Mouse (Mus musculus) heart, embryonic 15.5 days (tissue): ENCODE measurements at regions not wholly inside any gene's neighbourhood (a gene's known extent, or its start where the extent isn't known, plus 50 kb on each side); places are given as distances from the start of the nearest gene placed in this dataset.

ENCODE experiments used
- ATAC-seq: fragments of 200-750 bp; cut with Nextera tagmentation; replicated peaks from 2 replicates; pipeline ENCODE4 v1.8.0; 2017; ENCODE audit warnings: low read depth, moderate TSS enrichment; ENCODE audit not compliant: insufficient number of reproducible peaks, insufficient read depth, low FRiP score
- H3K27ac ChIP-seq: fragments of 300-500 bp; sonication (generic); 2 replicates; pipeline ENCODE4 v1.5.1; 2015; ENCODE audit warnings: mild to moderate bottlenecking, inconsistent platforms
- H3K27me3 ChIP-seq: fragments of 300-500 bp; sonication (generic); 2 replicates; pipeline ENCODE4 v1.6.1; 2015; ENCODE audit warnings: inconsistent platforms
- H3K36me3 ChIP-seq: fragments of 300-500 bp; sonication (generic); 2 replicates; pipeline ENCODE4 v1.6.1; 2015; ENCODE audit warnings: mild to moderate bottlenecking, inconsistent platforms
- H3K4me1 ChIP-seq: fragments of 300-500 bp; sonication (generic); replicated peaks from 2 replicates; pipeline ENCODE4 v1.6.1; 2015; ENCODE audit warnings: inconsistent platforms
- H3K4me2 ChIP-seq: fragments of 300-500 bp; sonication (generic); 2 replicates; pipeline ENCODE4 v1.6.1; 2015; ENCODE audit warnings: inconsistent platforms, mild to moderate bottlenecking, moderate library complexity
- H3K4me3 ChIP-seq: fragments of 300-500 bp; sonication (generic); 2 replicates; pipeline ENCODE4 v1.5.1; 2015; ENCODE audit warnings: mild to moderate bottlenecking, inconsistent platforms
- H3K9ac ChIP-seq: fragments of 300-500 bp; sonication (generic); 2 replicates; pipeline ENCODE4 v1.6.1; 2015; ENCODE audit warnings: mild to moderate bottlenecking, inconsistent platforms
- H3K9me3 ChIP-seq: fragments of 300-500 bp; sonication (generic); replicated peaks from 2 replicates; pipeline ENCODE4 v1.6.1; 2016; ENCODE audit warnings: inconsistent platforms
- WGBS: fragments of 180-500 bp; shearing (Covaris S2); methylation state at CpG from one replicate; pipeline ENCODE4 v1.1.7; 2015; ENCODE audit warnings: mixed read lengths; 5-methylcytosine and 5-hydroxymethylcytosine counted together

DNA sequence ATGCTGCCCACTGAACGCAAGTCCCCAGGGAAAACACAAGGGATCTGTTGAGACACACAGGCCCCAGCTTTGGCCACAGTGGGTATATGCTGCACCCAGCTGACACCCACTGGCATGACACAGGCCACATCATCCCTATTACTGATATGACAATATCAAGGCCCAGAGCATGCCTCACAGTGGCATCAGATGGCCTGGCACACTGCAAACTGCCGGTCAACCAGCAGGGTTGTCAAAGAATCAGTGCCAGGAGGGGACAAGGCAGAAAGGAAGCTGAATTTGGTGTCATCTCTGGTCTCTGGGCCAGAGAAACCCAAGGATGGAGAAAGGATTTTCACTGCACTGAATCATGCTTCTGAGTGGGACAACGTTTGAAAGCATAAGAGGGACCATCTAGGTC, 266.7 kb downstream of the Mroh4 start:
- no peaks in the 10 kb centered on the region for H3K9me3 ChIP-seq
- H3K27me3 ChIP-seq: peaks cover 5% of the 10 kb centered on the region; the same call in 1 of the 2 replicates
- no peak overlapping the region for H3K27ac ChIP-seq
- WGBS: 64% methylated on average over 3 of the region's 3 CpGs
- H3K4me3 ChIP-seq: no peak overlapping the region
- no peak overlapping the region for H3K9ac ChIP-seq
- no peaks in the 10 kb centered on the region for H3K4me1 ChIP-seq
- no peak overlapping the region for H3K4me2 ChIP-seq
- no peak for ATAC-seq
- H3K36me3 ChIP-seq: no peaks in the 10 kb centered on the region

DNA sequence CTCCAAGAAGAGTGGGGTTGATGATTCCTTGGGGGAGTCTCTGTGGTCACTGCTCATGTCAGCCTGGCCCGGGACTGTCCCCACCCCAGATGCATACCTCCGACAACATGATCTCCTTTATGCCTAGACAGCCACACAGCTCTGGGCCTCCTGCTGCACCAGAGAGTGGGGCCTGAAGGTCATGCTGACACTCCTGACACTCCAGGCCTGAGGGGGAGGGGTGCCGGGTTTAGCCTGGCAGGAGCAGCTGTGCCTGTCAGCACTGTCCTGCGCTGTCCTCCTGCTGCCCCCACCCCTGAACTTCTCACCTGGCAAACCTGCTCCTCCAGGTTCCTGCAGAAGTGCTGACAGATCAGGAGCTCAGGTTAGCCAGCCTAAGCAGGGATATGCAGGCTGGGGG, 288.2 kb downstream of the Mroh4 start:
- peak; percentile 78 for ATAC-seq
- Histone ChIP-seq H3K9me3 (no peaks in the 10 kb centered on the region), H3K4me3 (no peak overlapping the region), H3K27me3 (no peaks in the 10 kb centered on the region), H3K4me2 (no peak overlapping the region), H3K36me3 (no peaks in the 10 kb centered on the region), H3K27ac (no peak overlapping the region), H3K4me1 (peaks cover 7% of the 10 kb centered on the region), H3K9ac (no peak overlapping the region; the same call in 1 of the 2 replicates)
- WGBS: 9% methylated on average over 4 of the region's 4 CpGs

DNA sequence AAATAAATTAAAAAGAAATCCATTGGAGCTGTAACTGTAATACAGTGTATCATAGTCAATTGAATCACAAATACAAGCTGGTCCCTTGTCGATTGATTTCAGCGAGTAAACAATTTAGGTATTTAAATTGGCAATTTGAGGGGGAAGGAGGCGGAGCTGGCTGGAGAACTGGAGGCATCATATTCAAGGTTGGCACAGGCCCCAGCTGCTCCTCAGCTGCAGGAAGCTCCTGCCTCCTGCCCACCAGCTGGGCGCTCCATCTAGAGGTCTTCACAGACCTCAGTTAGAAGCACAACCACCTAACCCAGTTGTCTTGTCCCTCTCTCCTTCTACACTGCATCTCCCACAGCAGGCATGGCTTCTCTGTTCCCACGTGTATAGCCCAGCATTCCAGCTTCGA, 292.6 kb downstream of the Mroh4 start:
- H3K36me3 ChIP-seq: no peaks in the 10 kb centered on the region
- H3K4me1 ChIP-seq: peaks cover 7% of the 10 kb centered on the region
- H3K4me2 ChIP-seq: no peak overlapping the region
- ATAC-seq: no peak
- no peak overlapping the region for H3K9ac ChIP-seq
- WGBS: 78% methylated on average over 6 of the region's 6 CpGs
- no peak overlapping the region for H3K27ac ChIP-seq
- no peak overlapping the region for H3K4me3 ChIP-seq
- no peaks in the 10 kb centered on the region for H3K27me3 ChIP-seq
- no peaks in the 10 kb centered on the region for H3K9me3 ChIP-seq

DNA sequence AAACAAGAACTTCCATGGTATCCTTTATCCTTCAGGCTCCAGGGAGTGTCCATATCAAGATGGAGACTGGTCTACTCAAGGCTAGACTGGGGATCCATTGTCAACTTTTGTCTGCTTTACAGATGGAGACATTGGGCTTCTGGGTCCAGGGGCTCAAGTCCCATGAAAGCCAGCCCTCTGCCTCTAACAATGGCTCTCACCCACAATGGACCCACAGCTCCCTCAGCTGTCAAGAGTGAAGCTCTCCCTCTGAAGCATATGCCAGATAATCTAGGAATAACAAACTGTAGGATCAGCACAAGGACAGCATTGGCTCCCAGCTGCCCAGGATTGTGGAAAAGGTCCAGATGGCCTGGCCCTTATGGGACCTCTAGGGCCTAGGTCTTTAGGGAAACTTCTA, 302.3 kb downstream of the Mroh4 start:
- Histone ChIP-seq H3K27me3 (peaks cover 20% of the 10 kb centered on the region), H3K4me1 (no peaks in the 10 kb centered on the region), H3K4me2 (no peak overlapping the region), H3K9me3 (no peaks in the 10 kb centered on the region), H3K9ac (no peak overlapping the region), H3K36me3 (no peaks in the 10 kb centered on the region), H3K27ac (no peak overlapping the region), H3K4me3 (no peak overlapping the region)
- ATAC-seq: no peak

DNA sequence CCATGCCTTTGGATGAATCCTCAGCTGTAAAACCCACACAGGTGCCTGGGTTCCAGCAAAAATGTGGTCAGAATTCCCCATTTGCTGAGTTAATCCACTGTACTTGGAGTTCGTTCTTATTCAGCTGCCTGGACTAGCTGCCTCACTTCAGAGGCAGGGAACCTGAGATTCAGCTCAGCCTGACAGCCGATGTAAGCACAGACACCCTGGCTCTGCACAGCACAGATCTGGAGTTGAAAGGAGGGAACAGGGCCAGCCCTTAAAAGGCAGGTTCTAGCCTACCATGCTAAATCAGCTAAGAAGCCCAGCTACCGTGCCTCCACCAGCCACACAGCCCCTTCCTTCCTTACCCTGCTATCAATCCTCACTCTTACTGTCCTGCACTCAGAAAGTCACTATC, 306.0 kb downstream of the Mroh4 start:
- Histone ChIP-seq H3K36me3 (no peaks in the 10 kb centered on the region), H3K4me1 (no peaks in the 10 kb centered on the region), H3K9ac (no peak overlapping the region), H3K27me3 (peaks cover 36% of the 10 kb centered on the region), H3K4me2 (no peak overlapping the region), H3K27ac (no peak overlapping the region), H3K4me3 (no peak overlapping the region), H3K9me3 (no peaks in the 10 kb centered on the region)
- no peak for ATAC-seq
- WGBS: 43% methylated on average over 3 of the region's 3 CpGs

DNA sequence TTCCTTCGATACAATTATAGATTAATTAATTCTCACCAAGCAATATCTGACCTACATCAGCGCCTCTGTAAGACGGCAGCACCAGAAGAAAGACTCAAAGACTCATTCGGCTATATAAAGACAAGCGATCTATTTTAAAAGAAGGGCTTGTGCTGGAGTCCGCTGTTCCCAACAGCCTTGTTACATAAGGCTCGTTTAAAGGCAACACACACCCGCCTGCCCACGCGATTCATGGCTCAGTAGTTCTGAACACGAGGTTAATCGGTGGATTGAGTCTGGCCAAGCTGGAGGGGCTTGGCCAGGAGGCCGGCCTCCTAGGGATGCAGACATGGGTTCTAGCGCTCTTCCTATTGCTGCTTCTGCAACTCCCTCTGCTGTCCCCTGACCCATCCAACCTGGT, 306.9 kb downstream of the Mroh4 start:
- Histone ChIP-seq H3K4me3 (no peak overlapping the region), H3K36me3 (no peaks in the 10 kb centered on the region), H3K4me1 (no peaks in the 10 kb centered on the region), H3K4me2 (no peak overlapping the region), H3K27me3 (peaks cover 41% of the 10 kb centered on the region), H3K27ac (no peak overlapping the region), H3K9me3 (no peaks in the 10 kb centered on the region), H3K9ac (no peak overlapping the region)
- WGBS: 79% methylated on average over 14 of the region's 14 CpGs
- no peak for ATAC-seq

DNA sequence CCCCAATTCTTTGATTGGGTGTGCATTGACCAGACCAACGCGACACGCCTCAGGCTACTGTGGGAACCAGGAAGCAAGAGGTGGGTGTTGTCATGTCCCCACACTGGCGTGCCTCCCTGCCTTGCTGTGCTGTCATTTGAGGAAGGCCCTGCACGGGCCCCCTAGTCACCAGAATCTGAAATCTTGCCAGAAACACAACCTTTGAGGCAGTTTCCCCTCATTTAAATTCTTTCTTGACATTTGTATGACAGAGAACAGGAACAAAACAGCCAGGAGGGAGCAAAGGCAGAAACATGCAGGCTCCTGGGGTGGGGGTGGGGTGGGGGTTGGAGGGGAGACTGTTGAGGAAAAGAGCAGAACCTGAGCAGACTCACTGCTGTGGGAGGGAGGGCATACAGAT, 309.5 kb downstream of the Mroh4 start:
- no peak for ATAC-seq
- WGBS: 64% methylated on average over 5 of the region's 5 CpGs
- Histone ChIP-seq H3K9ac (no peak overlapping the region), H3K9me3 (no peaks in the 10 kb centered on the region), H3K36me3 (no peaks in the 10 kb centered on the region), H3K27me3 (peaks cover 47% of the 10 kb centered on the region), H3K27ac (no peak overlapping the region), H3K4me1 (no peaks in the 10 kb centered on the region), H3K4me3 (no peak overlapping the region), H3K4me2 (no peak overlapping the region)

DNA sequence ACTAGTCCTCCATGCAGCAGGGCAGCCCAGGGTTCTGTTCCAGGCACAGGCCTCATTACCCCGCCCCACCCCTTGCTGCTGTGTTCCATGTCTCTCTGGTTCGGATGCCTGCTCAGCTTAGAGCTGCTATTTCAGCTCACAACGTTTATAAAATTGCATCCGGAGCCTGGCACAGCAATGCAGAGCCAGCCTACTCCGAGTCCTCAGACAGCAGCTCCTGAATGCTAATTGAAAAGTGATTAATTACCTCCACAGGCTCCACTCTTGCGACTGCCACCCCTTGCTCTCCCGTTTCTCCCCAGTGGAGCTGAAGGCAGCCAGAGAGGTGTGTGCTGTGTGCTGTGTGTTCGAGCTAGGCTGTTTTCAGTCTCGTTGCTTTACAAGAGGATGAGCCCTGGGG, 310.6 kb downstream of the Mroh4 start:
- ATAC-seq: no peak
- H3K9me3 ChIP-seq: no peaks in the 10 kb centered on the region
- H3K4me1 ChIP-seq: no peaks in the 10 kb centered on the region
- H3K4me3 ChIP-seq: no peak overlapping the region
- no peaks in the 10 kb centered on the region for H3K36me3 ChIP-seq
- H3K27ac ChIP-seq: no peak overlapping the region
- peaks cover 47% of the 10 kb centered on the region for H3K27me3 ChIP-seq
- no peak overlapping the region for H3K4me2 ChIP-seq
- H3K9ac ChIP-seq: no peak overlapping the region
- WGBS: 43% methylated on average over 9 of the region's 9 CpGs

DNA sequence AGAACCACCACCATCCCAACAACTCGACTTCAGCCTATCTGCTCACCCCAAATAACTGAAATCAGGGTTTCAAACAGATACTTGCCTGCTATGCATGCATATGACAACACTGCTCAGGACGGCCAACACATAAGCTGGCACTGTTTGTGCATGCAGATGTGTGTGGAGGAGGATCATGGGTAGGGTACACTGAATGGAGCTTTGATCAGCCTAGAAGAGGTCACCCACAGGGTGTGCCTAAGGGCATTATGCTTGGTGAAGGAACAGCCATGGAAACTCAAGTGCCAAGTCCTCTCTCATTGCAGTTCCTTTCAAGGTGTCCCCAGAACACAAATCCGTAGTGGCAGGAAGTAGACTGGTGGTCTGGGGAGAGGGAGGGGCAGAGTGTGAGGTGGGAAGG, 316.7 kb downstream of the Mroh4 start:
- WGBS: 57% methylated on average over 3 of the region's 3 CpGs
- Histone ChIP-seq H3K27ac (no peak overlapping the region), H3K4me3 (no peak overlapping the region), H3K9me3 (no peaks in the 10 kb centered on the region), H3K36me3 (no peaks in the 10 kb centered on the region), H3K4me2 (no peak overlapping the region), H3K27me3 (peaks cover 40% of the 10 kb centered on the region), H3K4me1 (peaks cover 4% of the 10 kb centered on the region; the same call in 1 of the 2 replicates), H3K9ac (no peak overlapping the region)
- ATAC-seq: no peak

DNA sequence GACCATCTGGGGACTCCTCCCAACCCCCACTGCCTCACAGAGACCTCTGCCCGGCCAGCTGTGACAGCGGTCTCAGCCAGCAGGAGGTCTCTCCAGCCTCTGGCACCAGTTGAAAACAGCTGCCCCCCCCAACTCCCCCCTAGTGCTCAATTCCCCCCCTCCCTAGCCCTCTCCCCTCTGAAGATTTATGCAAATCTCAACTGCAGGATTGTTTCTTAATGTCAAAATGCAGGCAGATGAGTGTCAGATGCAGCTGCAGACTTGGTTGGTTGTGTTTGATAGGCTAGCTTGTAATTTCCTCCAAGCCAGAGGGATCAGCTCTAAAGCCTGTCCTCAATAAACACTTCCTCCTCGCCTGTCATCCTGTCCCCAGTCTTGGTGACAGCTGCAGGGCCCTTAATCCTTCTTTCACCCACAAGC, 317.7 kb downstream of the Mroh4 start:
- H3K27ac ChIP-seq: no peak overlapping the region
- no peak overlapping the region for H3K4me2 ChIP-seq
- H3K4me3 ChIP-seq: no peak overlapping the region
- no peak for ATAC-seq
- peaks cover 40% of the 10 kb centered on the region for H3K27me3 ChIP-seq
- WGBS: 36% methylated on average over 3 of the region's 3 CpGs
- no peaks in the 10 kb centered on the region for H3K9me3 ChIP-seq
- no peak overlapping the region for H3K9ac ChIP-seq
- no peaks in the 10 kb centered on the region for H3K36me3 ChIP-seq
- peaks cover 4% of the 10 kb centered on the region; the same call in 1 of the 2 replicates for H3K4me1 ChIP-seq

DNA sequence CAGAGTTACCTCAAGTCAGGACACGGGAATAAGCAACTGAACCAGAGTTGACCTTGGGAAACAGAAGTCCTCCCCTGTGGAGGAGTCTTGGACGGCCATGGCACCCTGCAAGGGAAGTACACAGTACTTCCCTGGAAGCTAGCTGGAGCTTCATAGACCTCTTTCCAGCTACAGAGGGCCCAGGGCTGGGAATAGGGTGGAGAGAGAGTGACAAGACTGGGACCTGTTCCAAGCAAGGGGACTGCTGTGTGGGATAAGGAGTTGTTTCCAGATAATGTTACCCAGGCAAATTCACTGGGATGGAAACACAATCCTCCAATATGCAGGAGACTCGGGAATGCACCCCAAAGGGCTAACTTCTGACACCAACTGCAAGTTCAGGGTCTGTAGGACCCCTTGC, 325.1 kb downstream of the Mroh4 start:
- peaks cover 14% of the 10 kb centered on the region for H3K27me3 ChIP-seq
- no peak overlapping the region for H3K9ac ChIP-seq
- WGBS: 30% methylated on average over 3 of the region's 3 CpGs
- H3K4me1 ChIP-seq: peaks cover 16% of the 10 kb centered on the region
- H3K9me3 ChIP-seq: no peaks in the 10 kb centered on the region
- H3K27ac ChIP-seq: peak overlapping the region; percentile 50
- H3K36me3 ChIP-seq: no peaks in the 10 kb centered on the region
- 0 out of 2 replicates have a peak, but pooled peaks have one; percentile 68 for ATAC-seq
- H3K4me2 ChIP-seq: peak overlapping the region; percentile 5; the same call in 1 of the 2 replicates
- no peak overlapping the region for H3K4me3 ChIP-seq

DNA sequence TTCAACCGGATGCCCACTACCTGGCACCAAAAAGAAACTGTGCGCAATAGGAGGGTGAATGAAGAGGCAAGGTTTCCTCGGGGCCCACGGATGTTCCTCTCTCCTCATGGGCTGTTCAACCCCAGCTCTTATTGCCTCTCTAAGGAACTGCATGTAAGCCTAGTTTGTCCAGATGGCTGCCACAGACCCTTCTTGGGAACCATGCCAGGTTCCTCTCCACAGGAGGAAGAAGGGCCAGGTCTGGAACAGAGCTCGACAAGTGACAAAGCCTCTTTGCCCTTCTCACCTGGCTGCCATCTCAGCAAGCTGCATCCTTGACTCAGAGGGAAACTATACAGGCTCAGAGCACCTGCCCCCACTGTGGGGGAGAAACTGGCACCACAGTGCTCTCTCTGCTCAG, 329.6 kb downstream of the Mroh4 start:
- H3K27ac ChIP-seq: no peak overlapping the region
- peaks cover 10% of the 10 kb centered on the region for H3K4me1 ChIP-seq
- no peaks in the 10 kb centered on the region for H3K36me3 ChIP-seq
- H3K4me2 ChIP-seq: no peak overlapping the region
- H3K9me3 ChIP-seq: no peaks in the 10 kb centered on the region
- H3K9ac ChIP-seq: no peak overlapping the region
- H3K4me3 ChIP-seq: no peak overlapping the region
- H3K27me3 ChIP-seq: peaks cover 8% of the 10 kb centered on the region
- 69% methylated on average over 5 of the region's 5 CpGs for WGBS
- no peak for ATAC-seq
